Mouse (Mus musculus) bone marrow macrophage, adult 2 months (primary cell): ENCODE data around the gene Apold1.

Experiments
- CTCF ChIP-seq: IDR thresholded peaks from 2 replicates; pipeline ENCODE4 v1.5.1; 2012; ENCODE audit warnings: low read depth, mild to moderate bottlenecking, low read length, moderate library complexity
- POLR2A ChIP-seq: IDR thresholded peaks from 2 replicates; pipeline ENCODE4 v1.6.1; 2012; ENCODE audit warnings: mild to moderate bottlenecking, low read depth, low read length, borderline replicate concordance

- TF ChIP-seq CTCF (no peak), POLR2A (no peak)
These were observed 38.0 kb downstream of the Apold1 start for GRCm38 (mm10) chr6:135019564-135019963.
